7 mouse cellular contexts compared by ENCODE assay signal in the genomic region with DNA sequence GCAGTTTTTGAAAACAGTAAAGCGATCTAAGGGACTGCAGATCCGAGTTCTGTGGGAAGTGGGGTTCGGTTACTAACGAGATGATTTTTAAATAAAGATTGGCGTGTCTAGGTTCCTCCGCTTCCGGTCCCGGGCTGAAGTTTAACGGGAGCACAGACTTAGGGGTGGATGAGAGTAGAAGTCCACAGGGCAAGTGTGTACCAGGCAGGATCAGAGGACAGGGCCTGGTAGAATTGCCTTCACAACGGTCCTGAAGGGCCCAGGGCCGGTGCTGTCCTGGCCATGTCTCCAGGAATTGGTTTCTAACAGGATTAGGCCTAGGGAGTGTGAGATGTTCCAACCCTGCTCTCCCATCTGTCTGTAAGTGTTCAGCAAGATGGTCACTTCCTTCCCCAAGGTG. TPM values are rescaled to one million over a fixed set of nuclear protein-coding genes. Genes with fewer than 3 reads are reported as not detected.
DNase-seq lines count a peak whose midpoint lies in the region; ATAC-seq and TF ChIP-seq lines count a peak whose summit lies in the region.

No protein-coding gene starts in this region.

- no peak for TF ChIP-seq EP300 in stomach, postnatal 0 days (optimal IDR thresholded peaks at IDR 0.05)

- H3K27me3 ChIP-seq in testis, adult 2 months (ENCODE audit: control insufficient read depth, insufficient read depth, low read length): no peaks in the 10 kb centered on the region
- no peaks in the 10 kb centered on the region for H3K27me3 ChIP-seq in embryonic facial prominence, embryonic 14.5 days (replicated peaks; ENCODE audit: control insufficient read depth, insufficient read depth, low read length)
- H3K27me3 ChIP-seq in hindbrain, embryonic 12.5 days: no peaks in the 10 kb centered on the region
- H3K27me3 ChIP-seq in liver, embryonic 12.5 days (replicated peaks): peaks cover 16% of the 10 kb centered on the region; the same call in 1 of the 2 replicates
- H3K27me3 ChIP-seq in stomach, postnatal 0 days (ENCODE audit: control insufficient read depth, insufficient read depth, low read length): no peaks in the 10 kb centered on the region

- peak overlapping the region; percentile 79 for H3K9ac ChIP-seq in embryonic facial prominence, embryonic 14.5 days (ENCODE audit: low read depth, low read length)
- H3K9ac ChIP-seq in hindbrain, embryonic 12.5 days: peak overlapping the region; percentile 66
- H3K9ac ChIP-seq in liver, embryonic 12.5 days: peak overlapping the region; percentile 61
- peak overlapping the region; percentile 80 for H3K9ac ChIP-seq in stomach, postnatal 0 days (ENCODE audit: low read length)

- H3K4me1 ChIP-seq in testis, adult 2 months (ENCODE audit: control insufficient read depth, insufficient read depth, low read length): peaks cover 3% of the 10 kb centered on the region
- 0 out of 2 replicates have a peak, but pooled peaks cover 10% of the 10 kb centered on the region for H3K4me1 ChIP-seq in embryonic facial prominence, embryonic 14.5 days (ENCODE audit: control insufficient read depth, insufficient read depth, low read length)
- H3K4me1 ChIP-seq in hindbrain, embryonic 12.5 days: peaks cover 33% of the 10 kb centered on the region
- peaks cover 5% of the 10 kb centered on the region for H3K4me1 ChIP-seq in liver, embryonic 12.5 days
- H3K4me1 ChIP-seq in stomach, postnatal 0 days (replicated peaks; ENCODE audit: control insufficient read depth, insufficient read depth): 0 out of 2 replicates have a peak, but pooled peaks cover 2% of the 10 kb centered on the region

- H3K27ac ChIP-seq in testis, adult 2 months (ENCODE audit: control insufficient read depth, insufficient read depth, low read depth, low read length): peak overlapping the region; percentile 47
- H3K27ac ChIP-seq in embryonic facial prominence, embryonic 14.5 days (replicated peaks; ENCODE audit: low read depth, low read length): peak overlapping the region; percentile 91
- H3K27ac ChIP-seq in hindbrain, embryonic 12.5 days: peak overlapping the region; percentile 70
- H3K27ac ChIP-seq in liver, embryonic 12.5 days: 0 out of 2 replicates have a peak overlapping the region, but pooled peaks have one; percentile 23
- peak overlapping the region; percentile 84 for H3K27ac ChIP-seq in stomach, postnatal 0 days (replicated peaks)

- H3K4me3 ChIP-seq in testis, adult 2 months (ENCODE audit: control insufficient read depth, low read depth, low read length): peak overlapping the region; percentile 76
- peak overlapping the region; percentile 64 for H3K4me3 ChIP-seq in embryonic facial prominence, embryonic 14.5 days (ENCODE audit: low read depth, low read length)
- peak overlapping the region; percentile 52 for H3K4me3 ChIP-seq in hindbrain, embryonic 12.5 days
- peak overlapping the region; percentile 54 for H3K4me3 ChIP-seq in liver, embryonic 12.5 days
- peak overlapping the region; percentile 63 for H3K4me3 ChIP-seq in stomach, postnatal 0 days (ENCODE audit: low read depth, low read length)

- 0% methylated on average over 11 of the region's 11 CpGs for WGBS in embryonic facial prominence, embryonic 14.5 days
- under 1% methylated on average over 11 of the region's 11 CpGs for WGBS in hindbrain, embryonic 12.5 days
- 2% methylated on average over 11 of the region's 11 CpGs for WGBS in liver, embryonic 12.5 days (ENCODE audit: insufficient replicate concordance)
- under 1% methylated on average over 11 of the region's 11 CpGs for WGBS in stomach, postnatal 0 days

- TF ChIP-seq POLR2A in testis, adult 2 months (IDR thresholded peaks at IDR 0.05; ENCODE audit: control insufficient read depth, low read depth, low read length): no peak

- no peaks in the 10 kb centered on the region for H3K36me3 ChIP-seq in testis, adult 2 months (ENCODE audit: control insufficient read depth, insufficient read depth, low read length)
- H3K36me3 ChIP-seq in embryonic facial prominence, embryonic 14.5 days (ENCODE audit: control insufficient read depth, insufficient read depth, low read length): peaks cover 22% of the 10 kb centered on the region
- no peaks in the 10 kb centered on the region for H3K36me3 ChIP-seq in hindbrain, embryonic 12.5 days
- H3K36me3 ChIP-seq in liver, embryonic 12.5 days: no peaks in the 10 kb centered on the region
- peaks cover 2% of the 10 kb centered on the region; the same call in 1 of the 2 replicates for H3K36me3 ChIP-seq in stomach, postnatal 0 days (ENCODE audit: control insufficient read depth, insufficient read depth, low read length)

- H3K4me2 ChIP-seq in embryonic facial prominence, embryonic 14.5 days (ENCODE audit: low read depth, low read length): peak overlapping the region; percentile 61
- peak overlapping the region; percentile 78 for H3K4me2 ChIP-seq in hindbrain, embryonic 12.5 days (replicated peaks)
- H3K4me2 ChIP-seq in liver, embryonic 12.5 days: peak overlapping the region; percentile 79
- peak overlapping the region; percentile 88 for H3K4me2 ChIP-seq in stomach, postnatal 0 days (replicated peaks; ENCODE audit: low read depth)

- TF ChIP-seq CTCF in testis, adult 2 months (IDR thresholded peaks at IDR 0.05; ENCODE audit: control insufficient read depth, insufficient read depth, insufficient replicate concordance, low read depth, low read length): no peak
- no peak for TF ChIP-seq CTCF in stomach, postnatal 0 days (IDR thresholded peaks at IDR 0.05; ENCODE audit: low read depth)

- H3K9me3 ChIP-seq in embryonic facial prominence, embryonic 14.5 days (ENCODE audit: control insufficient read depth, low read length): no peaks in the 10 kb centered on the region
- H3K9me3 ChIP-seq in hindbrain, embryonic 12.5 days (replicated peaks): no peaks in the 10 kb centered on the region
- no peaks in the 10 kb centered on the region for H3K9me3 ChIP-seq in liver, embryonic 12.5 days (replicated peaks)
- no peaks in the 10 kb centered on the region for H3K9me3 ChIP-seq in stomach, postnatal 0 days (ENCODE audit: control insufficient read depth, low read length)

- DNase-seq in testis, postnatal 14 days (ENCODE audit: low spot score): no peak
- no peak for DNase-seq in embryonic facial prominence, embryonic 14.5 days (ENCODE audit: low spot score)
- DNase-seq in stomach, postnatal 0 days (ENCODE audit: low spot score): peak; percentile 27
- DNase-seq in left cerebral cortex, adult 8-10 months (ENCODE audit: low spot score in 2 of 2): no peak

- peak; percentile 16 for ATAC-seq in embryonic facial prominence, embryonic 14.5 days (ENCODE audit: low read depth)
- ATAC-seq in hindbrain, embryonic 12.5 days (ENCODE audit: low FRiP score): peak; percentile 23; the same call in 1 of the 2 replicates
- ATAC-seq in liver, embryonic 12.5 days: no peak
- 0 out of 2 replicates have a peak, but pooled peaks have one; percentile 28 for ATAC-seq in stomach, postnatal 0 days (ENCODE audit: low FRiP score, low TSS enrichment)

RNA-seq across cellular contexts. Expression of gene Dzip1l, which starts 0.8 kb away (rescaled TPM):
- 0.54 and 0.69 TPM in 2 replicates for polyA plus RNA-seq in testis, adult 2 months (2012; rRNA removed)
- polyA plus RNA-seq in embryonic facial prominence, embryonic 14.5 days (2014; fragmentation: Nextera tagmentation; extraction: Ambion mirVana): 15.6 and 15.8 TPM in 2 replicates
- polyA plus RNA-seq in hindbrain, embryonic 12.5 days (2016; fragmentation: Nextera tagmentation; extraction: Ambion mirVana): 16.9 and 18.6 TPM in 2 replicates
- 2.9 and 3.1 TPM in 2 replicates for polyA plus RNA-seq in liver, embryonic 12.5 days (2016; fragmentation: Nextera tagmentation; extraction: Ambion mirVana)
- 6.3 and 8.6 TPM in 2 replicates for polyA plus RNA-seq in stomach, postnatal 0 days (2015; fragmentation: Nextera tagmentation; extraction: Ambion mirVana)
- 10 to 100 TPM; 24.2 to 26.2 (median 25.5) TPM for total RNA-seq in left cerebral cortex, adult 8-10 months (2022)

RNA-seq across cellular contexts. Expression of gene A4gnt, which starts 17.8 kb away (rescaled TPM):
- polyA plus RNA-seq in testis, adult 2 months (2012; rRNA removed): not detected in 2 replicates
- not detected in 2 replicates for polyA plus RNA-seq in embryonic facial prominence, embryonic 14.5 days (2014; fragmentation: Nextera tagmentation; extraction: Ambion mirVana)
- not detected in 2 replicates for polyA plus RNA-seq in hindbrain, embryonic 12.5 days (2016; fragmentation: Nextera tagmentation; extraction: Ambion mirVana)
- polyA plus RNA-seq in liver, embryonic 12.5 days (2016; fragmentation: Nextera tagmentation; extraction: Ambion mirVana): not detected in 2 replicates
- 4.3 and 4.5 TPM in 2 replicates for polyA plus RNA-seq in stomach, postnatal 0 days (2015; fragmentation: Nextera tagmentation; extraction: Ambion mirVana)
- under 1 TPM in 3 of 4 experiments, not detected in 1; 0.13 to 0.23 (median 0.18) TPM for total RNA-seq in left cerebral cortex, adult 8-10 months (2022)

RNA-seq across cellular contexts. Expression of gene Dbr1, which starts 54.5 kb away (rescaled TPM):
- polyA plus RNA-seq in testis, adult 2 months (2012; rRNA removed): 3.0 and 3.6 TPM in 2 replicates
- 19.0 and 21.3 TPM in 2 replicates for polyA plus RNA-seq in embryonic facial prominence, embryonic 14.5 days (2014; fragmentation: Nextera tagmentation; extraction: Ambion mirVana)
- 28.7 and 29.7 TPM in 2 replicates for polyA plus RNA-seq in hindbrain, embryonic 12.5 days (2016; fragmentation: Nextera tagmentation; extraction: Ambion mirVana)
- polyA plus RNA-seq in liver, embryonic 12.5 days (2016; fragmentation: Nextera tagmentation; extraction: Ambion mirVana): 26.8 and 31.4 TPM in 2 replicates
- 14.2 and 15.5 TPM in 2 replicates for polyA plus RNA-seq in stomach, postnatal 0 days (2015; fragmentation: Nextera tagmentation; extraction: Ambion mirVana)
- total RNA-seq in left cerebral cortex, adult 8-10 months (2022): 10 to 100 TPM; 14.8 to 17.9 (median 16.7) TPM

Comparison
In these comparisons a context has a peak if more than half of its experiments do, and no peak if none do; other contexts are left out.
1. H3K27ac ChIP-seq: peak in every context shown above with its lines; median percentile 91 in embryonic facial prominence, embryonic 14.5 days; 84 in stomach, postnatal 0 days; 70 in hindbrain, embryonic 12.5 days; 47 in testis, adult 2 months; 23 in liver, embryonic 12.5 days.